Mouse (Mus musculus) heart, postnatal 10 days (tissue): ENCODE results near the gene Gm11444. TPM values are rescaled to one million over a fixed set of nuclear protein-coding genes. Genes with fewer than 3 reads are reported as not detected.
A peak's percentile ranks its signal among the peaks of the same experiment; 100 is the strongest.

ENCODE experiments used
- DNase-seq, 2 experiments: peaks; one replicate each; pipeline ENCODE4 v3.0.0; 2021
- intact Hi-C: fragments of 180-260 bp; cut with DNase I; formaldehyde crosslinking; loops from one replicate; pipeline ENCODE4 v1.15.1; 2025
- total RNA-seq, 2 experiments: library from RNA; stranded (reverse); gene quantifications; 2 replicates each; pipeline ENCODE4 v1.2.3; 2021

Gene Gm11444
- total RNA-seq, 2 experiments from 2014 or later: not detected

- intact Hi-C loops: no loop called here
- DNase-seq: peak in 1 of 2 experiments; percentile 16
Observed at GRCm38 (mm10) chr11:85864363-85864762, 14.2 kb upstream of the Gm11444 start.

GRCm38 (mm10) chr11:85857997-85858698, 8.0 kb upstream of the Gm11444 start:
- intact Hi-C loops: no loop called here
- no peak for DNase-seq

GRCm38 (mm10) chr11:85850758-85851157, 625 bp upstream of the Gm11444 start:
- DNase-seq: no peak
- intact Hi-C loops: no loop called here

- DNase-seq: peak; percentile 83 to 84
- intact Hi-C loops: loop anchor here (2.0 kb wide), 1 partner anchor 124 kb away; no protein-coding TSS in a partner anchor
Observed at GRCm38 (mm10) chr11:85849037-85849436, 1.1 kb downstream of the Gm11444 start.

- DNase-seq: no peak
- intact Hi-C loops: no loop called here
Observed at GRCm38 (mm10) chr11:85846509-85846908, 3.6 kb downstream of the Gm11444 start.

GRCm38 (mm10) chr11:85845921-85846320, 4.2 kb downstream of the Gm11444 start:
- intact Hi-C loops: loop anchor here (2.0 kb wide), 3 partner anchors 221 to 513 kb away; no protein-coding TSS in a partner anchor
- peak in 1 of 2 experiments; percentile 64 for DNase-seq

- intact Hi-C loops: loop anchor here (2.0 to 5.0 kb wide), 4 partner anchors 222 to 514 kb away; no protein-coding TSS in a partner anchor
- no peak for DNase-seq
Observed at GRCm38 (mm10) chr11:85844971-85845370, 5.2 kb downstream of the Gm11444 start.

- intact Hi-C loops: loop anchor here (2.0 to 5.0 kb wide), 4 partner anchors 222 to 514 kb away; no protein-coding TSS in a partner anchor
- peak; percentile 94 to 95 for DNase-seq
Observed at GRCm38 (mm10) chr11:85844144-85844965, 5.8 kb downstream of the Gm11444 start.

- peak; percentile 87 to 90 for DNase-seq
- intact Hi-C loops: loop anchor here (2.0 to 5.0 kb wide), 3 partner anchors 325 to 461 kb away; no protein-coding TSS in a partner anchor
Observed at GRCm38 (mm10) chr11:85843347-85843692, 6.8 kb downstream of the Gm11444 start.

- no peak for DNase-seq
- intact Hi-C loops: loop anchor here (2.0 to 5.0 kb wide), 3 partner anchors 324 to 460 kb away; no protein-coding TSS in a partner anchor
Observed at GRCm38 (mm10) chr11:85842596-85843346, 7.4 kb downstream of the Gm11444 start.

- peak; percentile 80 to 84 for DNase-seq
- intact Hi-C loops: loop anchor here (2.0 to 5.0 kb wide), 3 partner anchors 323 to 460 kb away; no protein-coding TSS in a partner anchor
Observed at GRCm38 (mm10) chr11:85841980-85842379, 8.2 kb downstream of the Gm11444 start.

GRCm38 (mm10) chr11:85841211-85841681, 8.9 kb downstream of the Gm11444 start:
- intact Hi-C loops: loop anchor here (5.0 kb wide), 1 partner anchor 459 kb away; no protein-coding TSS in a partner anchor
- peak in 1 of 2 experiments; percentile 17 for DNase-seq

- DNase-seq: no peak
- intact Hi-C loops: loop anchor here (5.0 kb wide), 1 partner anchor 458 kb away; no protein-coding TSS in a partner anchor
Observed at GRCm38 (mm10) chr11:85840803-85841145, 9.4 kb downstream of the Gm11444 start.

GRCm38 (mm10) chr11:85840031-85840802, 9.9 kb downstream of the Gm11444 start:
- intact Hi-C loops: loop anchor here (5.0 kb wide), 1 partner anchor 458 kb away; no protein-coding TSS in a partner anchor
- peak in 1 of 2 experiments; percentile 14 for DNase-seq

- DNase-seq: peak in 1 of 2 experiments; percentile 3
Observed at GRCm38 (mm10) chr11:85839258-85840030, 10.7 kb downstream of the Gm11444 start.

GRCm38 (mm10) chr11:85838424-85839257, 11.5 kb downstream of the Gm11444 start:
- intact Hi-C loops: no loop called here
- peak in 1 of 2 experiments; percentile 20 for DNase-seq

More at GRCm38 (mm10) chr11:85839258-85840030, 10.7 kb downstream of the Gm11444 start:
- intact Hi-C loops: loop anchor here (5.0 kb wide), 1 partner anchor 457 kb away; no protein-coding TSS in a partner anchor

GRCm38 (mm10) chr11:85837648-85838423, 12.3 kb downstream of the Gm11444 start:
- intact Hi-C loops: no loop called here

More at GRCm38 (mm10) chr11:85837648-85838423, 12.3 kb downstream of the Gm11444 start:
- DNase-seq: peak in 1 of 2 experiments; percentile 30
